Mouse (Mus musculus): ENCODE results near the gene Mef2a.

DNA sequence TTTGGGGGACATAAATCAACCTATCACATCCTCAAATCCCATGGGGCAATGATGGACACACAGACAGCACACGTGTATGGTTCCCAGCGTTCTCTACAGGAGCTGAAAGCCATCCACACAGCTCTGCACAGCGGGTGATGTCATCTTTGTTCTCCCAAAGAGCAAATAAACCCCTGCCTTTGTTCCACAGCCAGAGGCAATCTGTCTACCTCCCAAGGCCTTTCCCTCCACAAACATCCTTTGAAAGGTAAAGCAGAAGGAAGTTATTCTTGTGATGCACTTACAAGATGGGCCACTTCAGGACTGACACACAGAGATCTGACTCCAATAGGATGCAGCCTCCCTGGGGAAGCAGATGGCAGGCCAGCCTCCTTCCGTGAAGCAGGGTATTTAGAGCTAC, 160.7 kb downstream of the Mef2a start:
- no peak for TF ChIP-seq CTCF (IDR thresholded peaks at IDR 0.05; ENCODE audit: control insufficient read depth, insufficient read depth, low read length)
- no peak for TF ChIP-seq POLR2A (IDR thresholded peaks at IDR 0.05; ENCODE audit: borderline replicate concordance, control insufficient read depth, low read depth, low read length)

All from bone marrow, adult 2 months (tissue).